Mouse (Mus musculus) spleen, adult 2 months (tissue): ENCODE measurements at regions not wholly inside any gene's neighbourhood (a gene's known extent, or its start where the extent isn't known, plus 50 kb on each side); places are given as distances from the start of the nearest gene placed in this dataset.

Experiments used
- CTCF ChIP-seq: fragments of 200-500 bp; IDR thresholded peaks from 2 replicates; pipeline ENCODE4 v1.5.1; 2011; ENCODE audit warnings: mild to moderate bottlenecking, inconsistent platforms; ENCODE audit not compliant: insufficient read depth, insufficient read length, insufficient replicate concordance; ENCODE audit errors: extremely low read depth
- POLR2A ChIP-seq: fragments of 200-500 bp; IDR thresholded peaks from 2 replicates; pipeline ENCODE4 v1.6.1; 2011; ENCODE audit warnings: low read depth, low read length, inconsistent platforms

- no peak for TF ChIP-seq POLR2A
- no peak for TF ChIP-seq CTCF
These were observed 829.0 kb upstream of the Car8 start for GRCm38 (mm10) chr4:9067874-9068273.
